Mouse (Mus musculus) intestine, embryonic 14.5 days (tissue): ENCODE measurements around the gene Mc1r. TPM values are rescaled to one million over a fixed set of nuclear protein-coding genes. Genes with fewer than 3 reads are reported as not detected.
"Not testable (repeated sequence)": the region's sequence is repeated elsewhere in the genome, so short reads cannot be mapped to it uniquely, and the experiment has no call there.

Source experiments
- ATAC-seq: fragments of 200-750 bp; cut with Nextera tagmentation; replicated peaks from 2 replicates; pipeline ENCODE4 v1.8.0; 2017; ENCODE audit warnings: low read depth, moderate number of reproducible peaks, moderate TSS enrichment, moderate library complexity; ENCODE audit not compliant: low FRiP score, low TSS enrichment
- DNase-seq: peaks from one replicate; pipeline ENCODE4 v3.0.0-alpha.2; 2018; ENCODE audit warnings: low spot score
- H3K27ac ChIP-seq: fragments of 300-500 bp; sonication (generic); 2 replicates; pipeline ENCODE4 v1.5.1; 2014; ENCODE audit warnings: low read depth, mild to moderate bottlenecking, control low read depth
- H3K27me3 ChIP-seq: fragments of 300-500 bp; sonication (generic); replicated peaks from 2 replicates; pipeline ENCODE4 v1.6.1; 2014; ENCODE audit warnings: low read length, control low read depth; ENCODE audit not compliant: control insufficient read depth, insufficient read depth
- H3K36me3 ChIP-seq: fragments of 300-500 bp; sonication (generic); 2 replicates; pipeline ENCODE4 v1.6.1; 2014; ENCODE audit warnings: low read length, control low read depth; ENCODE audit not compliant: control insufficient read depth, insufficient read depth
- H3K4me1 ChIP-seq: fragments of 300-500 bp; sonication (generic); replicated peaks from 2 replicates; pipeline ENCODE4 v1.6.1; 2014; ENCODE audit warnings: low read length, control low read depth, mixed read lengths; ENCODE audit not compliant: control insufficient read depth, insufficient read depth
- H3K4me2 ChIP-seq: fragments of 300-500 bp; sonication (generic); 2 replicates; pipeline ENCODE4 v1.6.1; 2014; ENCODE audit warnings: low read length
- H3K4me3 ChIP-seq: fragments of 300-500 bp; sonication (generic); 2 replicates; pipeline ENCODE4 v1.5.1; 2014; ENCODE audit warnings: low read depth, low read length, control low read depth, mixed read lengths
- H3K9ac ChIP-seq: fragments of 300-500 bp; sonication (generic); 2 replicates; pipeline ENCODE4 v1.6.1; 2014; ENCODE audit warnings: mild to moderate bottlenecking, low read length
- H3K9me3 ChIP-seq: fragments of 300-500 bp; sonication (generic); 2 replicates; pipeline ENCODE4 v1.6.1; 2016; ENCODE audit warnings: low read length, control low read depth; ENCODE audit not compliant: control insufficient read depth
- WGBS: fragments of 180-500 bp; shearing (Covaris S2); extraction: QIAGEN DNeasy Blood & Tissue Kit; methylation state at CpG from one replicate; pipeline ENCODE4 v1.1.7; 2014; 5-methylcytosine and 5-hydroxymethylcytosine counted together
- polyA plus RNA-seq: library from polyadenylated mRNA; unstranded; fragments of >200 nt; fragmentation: Nextera tagmentation; extraction: Ambion mirVana; gene quantifications from 2 replicates; pipeline ENCODE4 v1.2.1, GENCODE M21; 2014

Mc1r gene
- polyA plus RNA-seq, 1 experiment from 2014 or later, result not detected

DNA sequence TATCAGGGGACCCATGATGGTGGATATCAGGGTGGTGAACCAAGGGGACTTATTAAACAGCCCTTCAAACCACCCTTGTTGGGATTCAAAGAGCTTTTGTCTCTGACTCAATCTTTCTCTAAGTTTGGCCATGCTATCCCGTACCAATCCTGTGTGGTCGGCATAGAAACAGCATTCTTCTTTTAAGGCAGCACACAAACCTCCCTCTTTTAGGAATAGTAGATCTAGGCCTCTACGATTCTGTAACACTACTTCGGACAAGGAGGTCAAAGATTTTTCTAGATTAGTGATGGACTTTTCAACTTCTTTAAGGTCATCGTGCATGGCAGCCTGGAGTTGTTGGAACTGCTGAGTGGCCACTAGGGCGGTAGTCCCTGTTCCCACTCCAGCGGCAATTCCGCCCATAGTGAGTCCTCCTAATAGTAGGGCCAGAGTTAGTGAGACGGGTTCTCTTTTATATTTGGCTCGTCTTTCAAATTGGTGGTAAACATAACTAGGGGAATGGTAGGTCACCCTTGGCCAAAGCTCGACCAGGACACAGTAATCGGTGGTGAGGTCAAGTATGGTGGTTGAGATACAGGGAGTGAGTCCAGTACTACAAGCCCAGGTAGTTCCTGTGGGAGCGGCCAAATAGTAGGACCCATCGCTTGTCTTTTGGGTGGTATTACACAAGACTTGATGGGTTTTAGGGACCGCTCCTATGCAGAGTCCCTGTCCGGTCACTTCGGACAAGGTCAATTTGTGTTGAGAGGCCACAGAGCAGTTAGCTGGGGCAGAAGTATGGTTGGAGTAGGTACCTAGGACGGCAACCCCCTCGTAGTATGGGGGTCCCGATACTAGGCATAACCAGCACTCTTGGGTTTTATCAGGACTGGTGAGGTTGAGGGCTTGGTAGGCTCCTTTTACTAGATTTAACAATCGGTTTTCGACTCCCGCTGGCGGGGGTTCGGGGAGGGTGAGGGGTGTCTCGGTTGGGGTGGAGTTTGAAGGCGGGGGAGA, 19.9 kb downstream of the Mc1r start:
- no peaks in the 10 kb centered on the region for H3K4me1 ChIP-seq
- H3K27ac ChIP-seq, result no peak overlapping the region
- 96% methylated on average over 27 of the region's 27 CpGs for WGBS
- ATAC-seq (no peak), DNase-seq (no peak)
- H3K9ac ChIP-seq, result no peak overlapping the region
- H3K4me2 ChIP-seq, result no peak overlapping the region
- H3K9me3 ChIP-seq, result peaks cover 40% of the 10 kb centered on the region
- H3K27me3 ChIP-seq, result no peaks in the 10 kb centered on the region
- H3K4me3 ChIP-seq, result no peak overlapping the region
- no peaks in the 10 kb centered on the region for H3K36me3 ChIP-seq

DNA sequence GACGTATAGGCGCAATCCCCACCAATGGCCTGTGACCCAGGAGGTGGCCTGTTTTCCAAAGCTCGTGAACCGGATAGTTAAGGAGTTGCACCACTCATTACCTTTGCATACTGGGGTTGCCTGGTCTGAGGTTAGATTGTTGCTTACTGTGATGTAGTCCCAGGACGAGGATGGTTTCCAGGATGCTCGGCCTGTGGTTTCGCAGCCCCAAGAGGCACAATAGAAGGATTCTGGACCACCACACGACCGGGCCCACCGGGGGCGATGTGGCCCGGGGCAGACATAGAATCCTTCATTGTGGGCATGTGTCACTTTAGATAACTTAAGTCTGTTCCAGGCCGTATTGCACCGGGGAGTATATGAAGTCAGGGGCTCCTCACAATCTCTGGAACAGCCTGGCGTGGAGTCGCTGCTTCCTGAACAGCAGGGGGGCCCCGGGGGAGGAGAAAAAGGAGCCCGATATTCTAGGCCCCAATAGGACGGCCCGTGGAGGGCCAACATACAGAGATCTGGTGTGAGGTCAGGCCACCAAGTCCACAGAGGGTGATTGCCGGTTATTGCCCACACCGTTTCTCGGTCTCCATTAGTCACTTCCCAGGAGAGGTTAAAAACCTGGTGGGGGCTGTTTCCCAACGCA, 20.9 kb downstream of the Mc1r start:
- H3K4me2 ChIP-seq, result no peak overlapping the region
- 97% methylated on average over 24 of the region's 24 CpGs for WGBS
- H3K4me1 ChIP-seq, result no peaks in the 10 kb centered on the region
- no peak overlapping the region for H3K27ac ChIP-seq
- peaks cover 48% of the 10 kb centered on the region for H3K9me3 ChIP-seq
- no peak for ATAC-seq
- no peak for DNase-seq
- H3K36me3 ChIP-seq, result no peaks in the 10 kb centered on the region
- H3K27me3 ChIP-seq, result no peaks in the 10 kb centered on the region
- no peak overlapping the region for H3K9ac ChIP-seq
- H3K4me3 ChIP-seq, result no peak overlapping the region

DNA sequence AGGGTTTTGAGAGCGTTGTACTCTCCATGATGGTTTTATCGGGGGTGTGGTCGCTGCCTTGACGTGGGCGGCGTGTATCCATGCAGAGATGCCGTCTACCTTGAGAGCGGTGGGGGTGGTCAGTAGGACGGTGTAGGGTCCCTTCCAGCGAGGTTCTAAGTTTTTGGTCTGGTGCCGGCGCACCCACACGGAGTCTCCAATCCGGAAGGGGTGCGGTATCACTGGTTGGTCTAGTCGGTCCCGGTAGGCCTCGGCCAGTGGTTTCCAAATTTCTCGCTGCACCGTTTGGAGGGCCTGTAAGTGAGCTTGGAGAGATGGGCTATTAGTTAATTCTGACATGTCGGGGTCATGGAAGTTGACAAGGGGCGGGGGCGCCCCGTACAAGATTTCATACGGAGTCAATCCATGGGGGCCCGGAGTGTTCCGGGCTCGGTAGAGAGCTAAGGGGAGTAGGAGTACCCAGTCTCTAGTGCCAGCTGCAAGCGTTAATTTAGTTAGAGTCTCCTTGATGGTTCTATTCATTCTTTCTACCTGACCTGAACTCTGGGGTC, 21.5 kb downstream of the Mc1r start:
- Histone ChIP-seq H3K4me3 (no peak overlapping the region), H3K27ac (no peak overlapping the region), H3K4me1 (no peaks in the 10 kb centered on the region), H3K36me3 (no peaks in the 10 kb centered on the region), H3K9me3 (peaks cover 50% of the 10 kb centered on the region), H3K9ac (no peak overlapping the region), H3K27me3 (no peaks in the 10 kb centered on the region), H3K4me2 (no peak overlapping the region)
- no peak for DNase-seq
- no peak for ATAC-seq
- 97% methylated on average over 29 of the region's 29 CpGs for WGBS

DNA sequence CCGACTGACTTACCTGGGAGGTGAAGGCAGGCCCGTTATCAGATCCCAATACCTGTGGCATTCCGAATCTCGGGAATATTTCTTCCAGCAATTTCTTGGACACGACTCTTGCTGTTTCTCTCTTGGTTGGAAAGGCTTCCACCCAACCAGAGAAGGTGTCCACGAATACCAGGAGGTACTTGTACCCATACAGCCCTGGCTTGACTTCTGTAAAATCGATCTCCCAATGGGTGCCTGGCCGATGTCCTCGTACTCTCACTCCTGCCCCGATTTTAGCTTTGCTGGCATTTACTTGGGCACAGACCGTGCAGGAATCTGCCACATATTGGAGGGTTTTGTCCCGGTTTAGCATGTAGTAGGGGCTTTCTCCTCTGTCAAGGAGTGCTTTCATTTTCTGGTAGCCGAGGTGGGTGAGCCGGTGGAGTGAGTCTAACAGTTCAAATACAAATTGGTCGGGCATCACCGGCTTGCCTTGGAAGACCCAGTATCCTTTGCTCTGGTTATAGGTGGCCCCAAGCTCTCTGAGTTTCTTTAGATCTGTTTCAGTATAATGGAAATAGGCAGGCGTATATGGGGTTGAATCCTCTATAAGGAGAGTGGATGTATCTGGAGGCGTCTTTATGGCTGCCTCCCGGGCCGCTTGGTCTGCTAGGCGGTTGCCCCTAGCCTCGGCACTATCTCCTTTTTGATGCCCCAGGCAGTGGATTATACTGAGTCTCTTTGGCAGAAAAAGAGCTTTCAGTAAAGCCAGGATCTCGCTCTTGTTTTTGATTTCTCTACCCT, 22.2 kb downstream of the Mc1r start:
- Histone ChIP-seq H3K4me3 (no peak overlapping the region), H3K27me3 (no peaks in the 10 kb centered on the region), H3K4me1 (no peaks in the 10 kb centered on the region), H3K9ac (no peak overlapping the region), H3K4me2 (no peak overlapping the region), H3K36me3 (no peaks in the 10 kb centered on the region), H3K27ac (no peak overlapping the region), H3K9me3 (peaks cover 51% of the 10 kb centered on the region)
- no peak for DNase-seq
- 94% methylated on average over 23 of the region's 23 CpGs for WGBS
- no peak for ATAC-seq

DNA sequence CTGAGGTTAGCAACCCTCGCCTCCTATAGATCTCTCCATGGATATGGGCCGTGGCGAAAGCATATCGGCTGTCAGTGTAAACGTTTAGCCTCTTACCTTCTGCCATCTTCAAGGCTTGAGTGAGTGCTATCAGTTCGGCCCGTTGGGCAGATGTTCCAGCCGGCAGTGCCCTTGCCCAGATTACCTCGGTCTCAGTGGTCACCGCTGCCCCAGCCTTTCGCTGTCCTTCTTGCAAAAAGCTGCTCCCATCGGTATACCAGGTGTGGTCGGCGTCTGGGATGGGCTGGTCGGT, 22.8 kb downstream of the Mc1r start:
- DNase-seq, H3K9ac ChIP-seq, H3K27ac ChIP-seq, H3K27me3 ChIP-seq, H3K36me3 ChIP-seq, ATAC-seq, H3K4me3 ChIP-seq, H3K4me2 ChIP-seq, H3K4me1 ChIP-seq: not testable (repeated sequence)
- 97% methylated on average over 15 of the region's 15 CpGs for WGBS
- peaks cover 51% of the 10 kb centered on the region for H3K9me3 ChIP-seq

DNA sequence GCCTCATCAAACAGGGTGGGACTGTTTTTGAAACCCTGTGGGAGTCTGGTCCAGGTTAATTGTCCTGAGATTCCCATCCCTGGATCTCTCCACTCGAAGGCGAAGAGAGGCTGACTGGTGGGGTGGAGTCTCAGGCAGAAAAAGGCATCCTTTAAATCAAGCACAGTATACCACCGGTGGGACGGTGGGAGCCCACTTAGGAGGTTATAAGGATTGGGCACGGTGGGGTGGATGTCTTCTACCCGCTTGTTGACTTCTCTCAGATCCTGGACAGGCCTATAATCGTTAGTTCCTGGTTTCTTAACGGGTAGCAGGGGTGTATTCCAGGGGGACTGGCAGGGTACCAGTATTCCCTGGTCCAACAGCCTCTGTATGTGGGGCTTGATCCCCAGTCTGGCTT, 24.0 kb downstream of the Mc1r start:
- not testable (repeated sequence) for H3K4me3 ChIP-seq, H3K4me2 ChIP-seq, H3K27ac ChIP-seq, ATAC-seq, H3K27me3 ChIP-seq, H3K36me3 ChIP-seq, H3K9ac ChIP-seq, DNase-seq, H3K4me1 ChIP-seq
- 96% methylated on average over 8 of the region's 8 CpGs for WGBS
- peaks cover 51% of the 10 kb centered on the region for H3K9me3 ChIP-seq

DNA sequence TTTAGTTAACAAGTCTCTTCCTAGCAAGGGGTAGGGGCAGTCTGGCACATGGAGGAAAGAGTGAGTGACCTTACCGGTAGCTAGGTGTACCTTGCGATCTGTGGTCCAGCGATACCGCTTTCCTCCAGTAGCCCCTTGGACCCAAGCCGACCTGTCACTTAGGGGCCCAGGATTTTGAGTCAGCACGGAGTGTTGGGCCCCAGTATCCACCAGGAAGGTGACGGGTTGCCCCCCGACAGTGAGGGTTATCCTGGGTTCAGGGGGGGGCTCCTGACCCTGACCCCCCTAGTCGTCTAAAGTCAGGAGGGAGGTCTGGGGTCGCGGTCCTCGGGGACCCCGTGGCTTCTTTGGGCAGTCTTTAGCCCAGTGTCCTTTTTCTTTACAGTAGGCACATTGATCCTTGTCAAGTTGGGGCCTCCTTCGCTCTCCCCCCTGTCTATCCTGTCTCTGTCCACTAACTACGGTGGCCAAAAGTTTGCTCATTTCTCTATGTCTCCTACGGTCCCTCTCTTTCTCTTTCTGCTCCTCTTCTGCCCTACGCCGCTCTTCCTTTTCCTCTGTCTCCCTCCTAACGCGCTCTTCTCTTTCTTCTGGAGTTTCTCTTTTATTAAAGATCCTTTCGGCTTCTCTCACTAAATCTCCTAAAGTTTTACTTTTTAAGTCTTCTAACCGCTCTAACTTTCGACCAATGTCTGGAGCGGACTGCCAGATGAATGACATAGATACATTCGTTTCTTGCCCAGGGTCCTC, 24.9 kb downstream of the Mc1r start:
- Histone ChIP-seq H3K27ac (no peak overlapping the region), H3K4me1 (no peaks in the 10 kb centered on the region), H3K4me3 (no peak overlapping the region), H3K9me3 (peaks cover 45% of the 10 kb centered on the region), H3K27me3 (no peaks in the 10 kb centered on the region), H3K36me3 (no peaks in the 10 kb centered on the region), H3K4me2 (no peak overlapping the region), H3K9ac (no peak overlapping the region)
- WGBS, result 97% methylated on average over 25 of the region's 25 CpGs
- DNase-seq, result no peak
- ATAC-seq, result no peak

DNA sequence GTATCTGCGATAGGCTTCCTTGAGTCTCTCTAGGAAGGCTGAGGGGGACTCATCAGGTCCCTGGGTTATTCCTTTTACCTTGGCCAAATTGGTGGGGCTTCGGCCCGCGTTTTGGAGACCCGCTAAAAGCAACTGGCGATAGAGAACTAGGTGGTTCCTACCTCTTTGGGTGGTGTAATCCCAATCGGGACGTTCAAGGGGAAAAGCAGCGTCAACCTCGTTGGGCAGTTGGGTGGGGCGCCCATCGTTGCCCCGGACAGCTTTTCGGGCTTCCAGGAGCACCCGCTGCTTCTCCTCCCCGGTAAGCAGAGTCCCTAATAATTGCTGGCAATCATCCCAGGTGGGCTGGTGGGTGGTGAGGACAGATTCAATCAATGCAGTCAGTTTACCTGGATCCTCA, 25.5 kb downstream of the Mc1r start:
- H3K36me3 ChIP-seq, result no peaks in the 10 kb centered on the region
- H3K27me3 ChIP-seq, result no peaks in the 10 kb centered on the region
- 95% methylated on average over 16 of the region's 16 CpGs for WGBS
- ATAC-seq, result no peak
- H3K4me3 ChIP-seq, result no peak overlapping the region
- no peaks in the 10 kb centered on the region for H3K4me1 ChIP-seq
- no peak overlapping the region for H3K4me2 ChIP-seq
- no peak overlapping the region for H3K27ac ChIP-seq
- H3K9me3 ChIP-seq, result peaks cover 39% of the 10 kb centered on the region
- no peak for DNase-seq
- no peak overlapping the region for H3K9ac ChIP-seq
